Mouse (Mus musculus): ENCODE results near the gene Cpeb2. TPM values are rescaled to one million over a fixed set of nuclear protein-coding genes. Genes with fewer than 3 reads are reported as not detected.

The Cpeb2 gene
- polyA plus RNA-seq (2015; fragmentation: Nextera tagmentation; extraction: Ambion mirVana), result 2.7 and 3.3 TPM in 2 replicates

- Histone ChIP-seq H3K4me3 (replicated peaks; ENCODE audit: low read depth, low read length) (peak within 1 kb of the TSS; percentile 83), H3K9me3 (replicated peaks; ENCODE audit: low read length) (no peaks in the 10 kb centered on the region), H3K4me2 (ENCODE audit: low read length) (peak within 1 kb of the TSS; percentile 98), H3K36me3 (ENCODE audit: insufficient read depth, low read length) (no peaks in the 10 kb centered on the region), H3K9ac (ENCODE audit: low read depth, low read length) (peak within 1 kb of the TSS; percentile 84), H3K27me3 (ENCODE audit: insufficient read depth, low read length) (no peaks in the 10 kb centered on the region), H3K27ac (peak within 1 kb of the TSS; percentile 98), H3K4me1 (replicated peaks; ENCODE audit: insufficient read depth, low read length) (no peaks in the 10 kb centered on the region)
- ATAC-seq (replicated peaks; ENCODE audit: low FRiP score, low read depth), result peak; percentile 93
- peak; percentile 88 for DNase-seq (ENCODE audit: low spot score)
- TF ChIP-seq CTCF (IDR thresholded peaks at IDR 0.05; ENCODE audit: low read depth), result no peak
- under 1% methylated on average over 87 of the region's 89 CpGs for WGBS
Measured at GRCm38 (mm10) chr5:43232480-43233315, at the start of gene Cpeb2. Cpeb2 (plus strand) TSS chr5:43233170.

GRCm38 (mm10) chr5:43183556-43183955, 49.4 kb upstream of the Cpeb2 start:
- no peak for TF ChIP-seq CTCF (IDR thresholded peaks at IDR 0.05; ENCODE audit: low read depth)
- H3K27me3 ChIP-seq (ENCODE audit: insufficient read depth, low read length), result no peaks in the 10 kb centered on the region
- H3K4me1 ChIP-seq (replicated peaks; ENCODE audit: insufficient read depth, low read length), result no peaks in the 10 kb centered on the region
- H3K27ac ChIP-seq, result no peak overlapping the region
- no peak overlapping the region for H3K9ac ChIP-seq (ENCODE audit: low read depth, low read length)
- DNase-seq (ENCODE audit: low spot score) (no peak), ATAC-seq (replicated peaks; ENCODE audit: low FRiP score, low read depth) (no peak)
- no peaks in the 10 kb centered on the region for H3K36me3 ChIP-seq (ENCODE audit: insufficient read depth, low read length)
- H3K4me2 ChIP-seq (ENCODE audit: low read length), result no peak overlapping the region
- no peaks in the 10 kb centered on the region for H3K9me3 ChIP-seq (replicated peaks; ENCODE audit: low read length)
- H3K4me3 ChIP-seq (replicated peaks; ENCODE audit: low read depth, low read length), result no peak overlapping the region

- H3K27ac ChIP-seq, result no peak overlapping the region
- ATAC-seq (replicated peaks; ENCODE audit: low FRiP score, low read depth), result no peak
Measured at GRCm38 (mm10) chr5:43184834-43185233, 48.1 kb upstream of the Cpeb2 start.

GRCm38 (mm10) chr5:43185478-43185877, 47.5 kb upstream of the Cpeb2 start:
- Histone ChIP-seq H3K36me3 (ENCODE audit: insufficient read depth, low read length) (no peaks in the 10 kb centered on the region), H3K4me2 (ENCODE audit: low read length) (no peak overlapping the region), H3K9me3 (replicated peaks; ENCODE audit: low read length) (no peaks in the 10 kb centered on the region), H3K9ac (ENCODE audit: low read depth, low read length) (no peak overlapping the region), H3K4me3 (replicated peaks; ENCODE audit: low read depth, low read length) (no peak overlapping the region), H3K27ac (no peak overlapping the region), H3K27me3 (ENCODE audit: insufficient read depth, low read length) (no peaks in the 10 kb centered on the region), H3K4me1 (replicated peaks; ENCODE audit: insufficient read depth, low read length) (no peaks in the 10 kb centered on the region)
- ATAC-seq (replicated peaks; ENCODE audit: low FRiP score, low read depth) (no peak), DNase-seq (ENCODE audit: low spot score) (no peak)
- no peak for TF ChIP-seq CTCF (IDR thresholded peaks at IDR 0.05; ENCODE audit: low read depth)
- 84% methylated on average over 3 of the region's 3 CpGs for WGBS

More at GRCm38 (mm10) chr5:43184834-43185233, 48.1 kb upstream of the Cpeb2 start:
- Histone ChIP-seq H3K27me3 (ENCODE audit: insufficient read depth, low read length) (no peaks in the 10 kb centered on the region), H3K9ac (ENCODE audit: low read depth, low read length) (no peak overlapping the region), H3K4me2 (ENCODE audit: low read length) (no peak overlapping the region), H3K4me3 (replicated peaks; ENCODE audit: low read depth, low read length) (no peak overlapping the region), H3K4me1 (replicated peaks; ENCODE audit: insufficient read depth, low read length) (no peaks in the 10 kb centered on the region), H3K36me3 (ENCODE audit: insufficient read depth, low read length) (no peaks in the 10 kb centered on the region), H3K9me3 (replicated peaks; ENCODE audit: low read length) (no peaks in the 10 kb centered on the region)
- no peak for TF ChIP-seq CTCF (IDR thresholded peaks at IDR 0.05; ENCODE audit: low read depth)
- no peak for DNase-seq (ENCODE audit: low spot score)
- 53% methylated on average over 3 of the region's 3 CpGs for WGBS

GRCm38 (mm10) chr5:43200686-43201085, 32.3 kb upstream of the Cpeb2 start:
- no peak for TF ChIP-seq CTCF (IDR thresholded peaks at IDR 0.05; ENCODE audit: low read depth)
- H3K27me3 ChIP-seq (ENCODE audit: insufficient read depth, low read length), result no peaks in the 10 kb centered on the region
- no peak overlapping the region for H3K9ac ChIP-seq (ENCODE audit: low read depth, low read length)
- no peaks in the 10 kb centered on the region for H3K4me1 ChIP-seq (replicated peaks; ENCODE audit: insufficient read depth, low read length)
- DNase-seq (ENCODE audit: low spot score), result no peak
- H3K9me3 ChIP-seq (replicated peaks; ENCODE audit: low read length), result no peaks in the 10 kb centered on the region
- no peaks in the 10 kb centered on the region for H3K36me3 ChIP-seq (ENCODE audit: insufficient read depth, low read length)
- no peak overlapping the region for H3K4me2 ChIP-seq (ENCODE audit: low read length)
- 71% methylated on average over 4 of the region's 4 CpGs for WGBS
- no peak overlapping the region for H3K4me3 ChIP-seq (replicated peaks; ENCODE audit: low read depth, low read length)
- no peak for ATAC-seq (replicated peaks; ENCODE audit: low FRiP score, low read depth)
- no peak overlapping the region for H3K27ac ChIP-seq

GRCm38 (mm10) chr5:43206495-43207053, 26.4 kb upstream of the Cpeb2 start:
- DNase-seq (ENCODE audit: low spot score) (no peak), ATAC-seq (replicated peaks; ENCODE audit: low FRiP score, low read depth) (no peak)
- no peaks in the 10 kb centered on the region for H3K36me3 ChIP-seq (ENCODE audit: insufficient read depth, low read length)
- H3K4me3 ChIP-seq (replicated peaks; ENCODE audit: low read depth, low read length), result no peak overlapping the region
- H3K27me3 ChIP-seq (ENCODE audit: insufficient read depth, low read length), result no peaks in the 10 kb centered on the region
- no peaks in the 10 kb centered on the region for H3K9me3 ChIP-seq (replicated peaks; ENCODE audit: low read length)
- H3K27ac ChIP-seq, result no peak overlapping the region
- WGBS, result 81% methylated on average over 6 of the region's 6 CpGs
- no peaks in the 10 kb centered on the region for H3K4me1 ChIP-seq (replicated peaks; ENCODE audit: insufficient read depth, low read length)
- H3K4me2 ChIP-seq (ENCODE audit: low read length), result no peak overlapping the region
- TF ChIP-seq CTCF (IDR thresholded peaks at IDR 0.05; ENCODE audit: low read depth), result no peak
- H3K9ac ChIP-seq (ENCODE audit: low read depth, low read length), result no peak overlapping the region
